Mouse (Mus musculus) kidney, adult 11 months (tissue): ENCODE measurements around the gene Gm44502.
A peak's percentile ranks its signal among the peaks of the same experiment; 100 is the strongest.

Experiments used
- DNase-seq: peaks from one replicate; pipeline ENCODE4 v3.0.0; 2022

Gm44502 gene

GRCm38 (mm10) chr15:89429352-89430221, at the start of gene Gm44502, which contains the start of the genes C730034F03Rik and Chkb:
Gm44502 (minus strand) TSS chr15:89429696.
C730034F03Rik (plus strand) TSS chr15:89429589.
Chkb (minus strand) TSS chr15:89429908.
- peak; percentile 95 for DNase-seq

GRCm38 (mm10) chr15:89478622-89479021, 49.1 kb upstream of the Gm44502 start:
- DNase-seq: no peak

GRCm38 (mm10) chr15:89477806-89478205, 48.3 kb upstream of the Gm44502 start:
- DNase-seq: peak; percentile 34

DNA sequence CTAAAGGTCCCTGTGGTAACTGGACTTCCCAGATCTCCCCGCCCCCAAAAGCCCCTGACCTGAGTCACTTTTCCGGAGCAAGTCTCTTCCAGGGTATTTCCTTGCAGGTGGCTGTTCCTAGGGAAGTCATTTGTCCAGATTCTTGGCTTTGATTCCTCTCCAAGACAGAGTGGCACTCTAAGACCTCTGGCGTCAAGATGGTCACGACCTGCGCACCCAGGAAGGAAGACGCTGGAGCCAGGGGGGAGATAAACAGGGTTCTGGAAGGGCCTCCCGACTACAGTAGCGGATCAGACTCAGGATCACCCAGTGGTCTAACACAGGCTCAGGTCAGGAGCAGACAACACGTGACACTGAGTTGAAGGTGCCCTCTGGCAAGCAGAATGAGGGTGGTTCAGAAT, 47.6 kb upstream of the Gm44502 start, which contains the start of gene Arsa:
Gene Arsa, minus strand, starts transcription at position 335 of the 401 bp plus-strand sequence.
- DNase-seq: peak; percentile 70

- no peak for DNase-seq
Observed at GRCm38 (mm10) chr15:89476475-89476815, 46.9 kb upstream of the Gm44502 start.

GRCm38 (mm10) chr15:89475611-89476474, 46.3 kb upstream of the Gm44502 start:
- DNase-seq: peak; percentile 94

DNA sequence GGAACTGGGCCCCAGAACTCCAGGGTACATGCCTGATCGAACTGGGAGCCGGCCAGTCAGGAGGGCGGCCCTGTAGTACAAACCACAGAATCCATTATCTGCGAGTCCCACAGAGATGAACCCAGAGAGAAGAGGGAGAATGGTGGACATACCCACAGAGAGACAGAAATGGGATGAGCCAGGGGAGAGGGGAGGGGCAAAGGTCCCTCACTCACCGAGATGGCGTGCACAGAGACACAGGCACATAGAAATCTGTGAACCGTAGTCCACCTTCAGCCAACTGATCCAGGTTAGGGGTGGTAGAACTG, 45.8 kb upstream of the Gm44502 start:
- DNase-seq: peak; percentile 27

GRCm38 (mm10) chr15:89474596-89475292, 45.2 kb upstream of the Gm44502 start:
- peak; percentile 13 for DNase-seq

GRCm38 (mm10) chr15:89473921-89474320, 44.4 kb upstream of the Gm44502 start:
- no peak for DNase-seq

DNA sequence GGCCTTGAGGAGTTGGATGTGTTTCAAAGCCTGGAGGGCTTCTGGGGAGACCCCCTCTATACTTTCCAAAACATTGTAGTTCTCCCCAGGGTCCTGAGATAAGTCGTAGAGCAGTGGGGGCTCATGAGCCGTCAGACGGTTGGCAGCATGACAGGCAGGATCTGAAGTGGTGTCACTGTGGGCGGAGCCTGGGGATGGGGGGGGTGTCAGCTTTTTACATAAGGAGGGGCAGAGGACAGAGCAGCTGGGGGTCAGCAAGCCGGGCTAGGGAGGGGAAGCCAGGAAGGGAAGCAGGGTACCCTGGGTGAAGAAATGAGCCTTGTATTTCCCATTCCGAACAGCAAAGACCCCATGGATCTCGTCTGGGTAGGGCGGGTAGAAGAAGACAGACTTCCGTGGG, 43.9 kb upstream of the Gm44502 start:
- no peak for DNase-seq

GRCm38 (mm10) chr15:89471476-89471875, 42.0 kb upstream of the Gm44502 start:
- DNase-seq: no peak

DNA sequence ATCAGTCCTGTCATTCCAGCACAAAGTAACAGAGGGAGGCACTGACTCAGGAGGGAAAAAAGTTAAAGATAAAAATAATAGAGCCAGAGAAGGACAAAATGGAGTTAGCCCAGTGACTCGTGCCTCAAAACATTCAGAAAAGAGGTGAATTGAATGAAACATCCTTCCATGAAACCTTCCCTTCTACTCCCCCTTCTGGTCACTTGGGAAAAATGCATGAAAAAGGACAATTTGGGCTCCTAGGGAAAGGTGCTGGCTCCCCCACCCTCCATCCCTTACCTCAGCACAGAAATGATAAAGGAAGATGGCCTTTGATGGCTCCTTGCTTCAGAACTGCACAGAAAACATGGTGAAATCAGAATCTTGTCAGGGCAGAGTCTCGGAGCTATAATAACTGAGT, 39.1 kb upstream of the Gm44502 start:
- no peak for DNase-seq

DNA sequence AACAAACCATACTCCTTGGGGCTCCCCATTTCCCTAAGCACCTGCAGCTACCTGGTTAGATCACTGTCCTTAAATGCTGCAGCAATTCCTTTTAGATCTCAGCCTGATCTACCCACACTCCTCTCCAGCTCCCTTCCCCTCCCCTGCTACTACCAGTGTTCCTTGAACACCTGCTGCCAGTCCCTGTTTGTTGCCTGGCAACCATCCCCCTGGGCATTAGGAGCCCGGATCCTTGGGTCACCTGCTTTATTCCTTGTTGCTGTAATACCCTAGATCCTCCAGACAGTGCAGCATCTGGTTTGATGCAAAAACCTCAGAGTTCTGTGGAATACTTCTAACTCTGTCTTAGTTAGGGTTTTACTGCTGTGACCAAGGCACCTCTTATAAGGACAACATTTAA, 35.6 kb upstream of the Gm44502 start:
- no peak for DNase-seq

DNA sequence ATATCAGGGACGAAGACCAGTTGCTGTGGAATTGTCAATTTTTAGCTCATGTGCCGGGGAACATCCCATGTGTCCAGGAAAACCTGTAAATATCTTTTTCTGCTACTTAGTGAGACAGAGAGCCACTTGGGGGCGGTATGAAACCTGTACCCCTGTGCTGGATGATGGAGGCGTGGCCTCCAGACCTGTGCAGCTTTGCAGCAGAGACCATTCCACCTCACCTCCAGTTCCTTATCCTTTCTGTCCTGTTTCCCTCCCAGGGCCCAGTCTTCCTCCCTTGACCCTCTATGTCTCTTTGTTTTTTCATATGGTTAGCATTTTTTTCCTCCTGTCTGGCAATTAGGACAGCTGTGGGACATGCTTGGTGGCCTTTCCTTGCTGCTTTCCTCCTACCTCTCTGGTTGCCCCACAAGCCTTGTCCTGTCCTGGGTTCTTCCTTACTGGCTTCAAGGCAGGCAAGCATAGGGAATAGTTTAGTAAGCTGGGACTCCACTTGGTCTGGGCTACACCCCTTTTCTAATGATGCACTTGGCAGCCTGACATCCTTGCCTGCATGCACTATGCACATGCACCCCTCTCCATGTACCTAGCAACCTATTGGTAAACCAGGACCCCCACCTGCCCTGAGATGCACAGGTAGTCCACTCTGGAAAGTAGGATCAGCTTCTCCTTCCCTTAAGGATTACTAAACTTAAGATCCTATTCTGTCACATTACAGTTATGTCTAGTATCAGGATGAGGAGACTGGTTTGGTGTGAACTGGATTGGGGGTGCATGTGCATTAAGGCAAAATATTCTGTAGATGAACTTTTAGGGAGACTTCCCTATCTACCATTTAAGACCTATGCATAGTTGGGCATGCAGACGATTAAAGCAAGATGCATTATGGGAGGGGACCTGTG, 34.1 kb upstream of the Gm44502 start:
- DNase-seq: no peak

DNA sequence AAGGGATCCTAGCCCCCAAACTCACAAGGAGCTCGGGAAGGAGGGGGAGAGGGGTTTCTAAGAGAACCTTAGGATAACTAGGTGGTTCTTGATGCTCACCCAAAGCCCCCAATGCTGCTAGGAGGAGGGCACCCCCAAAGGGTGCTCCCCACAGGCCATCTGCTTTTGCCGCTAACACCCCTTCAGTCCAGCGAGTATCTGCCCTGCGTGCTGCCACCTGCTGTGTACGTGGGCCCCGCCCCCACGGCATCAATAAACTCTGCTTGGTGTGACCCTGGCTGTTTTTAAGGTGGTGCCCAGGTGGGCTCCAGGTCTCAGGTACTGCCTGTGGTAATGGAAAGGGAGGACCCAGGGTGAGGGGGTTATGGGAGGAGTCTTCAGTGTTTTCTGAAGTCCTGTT, 32.7 kb upstream of the Gm44502 start:
- DNase-seq: no peak

DNA sequence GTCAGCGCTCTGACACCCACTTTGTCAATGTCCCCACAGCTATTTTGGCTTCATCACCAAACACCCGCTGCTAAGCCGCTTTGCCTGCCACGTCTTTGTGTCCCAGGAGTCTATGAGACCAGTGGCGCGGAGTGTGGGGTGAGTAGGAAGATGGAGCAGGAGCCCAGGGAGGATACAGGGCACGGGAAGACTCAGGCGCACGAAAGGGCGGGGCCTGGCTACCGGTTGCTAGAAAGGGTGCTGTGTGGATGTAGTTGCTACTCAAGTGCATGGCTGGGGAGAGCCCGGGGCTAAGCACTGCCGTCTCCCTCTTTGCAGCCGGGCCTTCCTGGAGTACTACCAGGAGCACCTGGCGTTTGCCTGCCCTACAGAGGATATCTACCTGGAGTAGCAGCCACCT, 31.8 kb upstream of the Gm44502 start:
- DNase-seq: no peak

GRCm38 (mm10) chr15:89460298-89460697, 30.8 kb upstream of the Gm44502 start:
- DNase-seq: no peak

GRCm38 (mm10) chr15:89459821-89460220, 30.3 kb upstream of the Gm44502 start:
- DNase-seq: no peak

DNA sequence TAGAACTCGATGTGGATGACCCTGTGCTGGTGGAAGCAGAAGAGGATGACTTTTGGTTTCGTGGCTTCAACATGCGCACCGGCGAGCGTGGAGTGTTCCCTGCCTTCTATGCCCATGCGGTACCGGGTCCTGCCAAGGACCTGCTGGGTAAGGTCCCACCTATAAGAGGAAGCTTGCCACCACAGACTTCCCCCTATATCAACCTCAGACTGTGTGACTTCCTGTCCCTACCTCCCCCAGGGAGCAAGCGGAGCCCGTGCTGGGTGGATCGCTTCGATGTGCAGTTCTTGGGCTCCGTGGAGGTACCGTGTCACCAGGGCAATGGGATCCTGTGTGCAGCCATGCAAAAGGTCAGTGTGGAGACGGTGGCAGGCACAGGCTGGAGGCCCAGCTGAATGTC, 29.4 kb upstream of the Gm44502 start:
- no peak for DNase-seq

- DNase-seq: no peak
Observed at GRCm38 (mm10) chr15:89455642-89456041, 26.1 kb upstream of the Gm44502 start.

DNA sequence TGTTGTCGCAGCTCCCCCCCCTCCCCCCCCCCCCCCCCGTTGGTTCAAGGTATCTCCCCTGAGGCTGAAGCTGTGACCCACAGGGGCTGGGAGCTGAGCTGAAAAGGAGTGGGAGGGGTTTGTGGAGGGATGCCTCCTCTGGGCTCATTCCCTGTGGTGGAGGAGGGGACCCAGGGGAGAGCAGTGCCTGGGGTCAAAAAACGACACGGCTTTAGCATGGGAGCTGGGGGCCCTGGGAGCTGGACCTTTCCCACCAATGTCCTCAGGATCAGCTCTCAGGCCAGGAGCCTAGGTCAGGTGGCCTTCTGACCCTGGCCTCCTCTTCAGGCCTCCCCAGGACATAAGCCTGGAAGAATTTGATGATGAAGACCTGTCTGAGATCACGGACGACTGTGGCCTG, 25.4 kb upstream of the Gm44502 start:
- DNase-seq: no peak

GRCm38 (mm10) chr15:89453865-89454478, 24.5 kb upstream of the Gm44502 start, which contains the start of gene Mapk8ip2:
Mapk8ip2 (plus strand) TSS chr15:89453913.
- DNase-seq: no peak
